Mouse (Mus musculus): ENCODE results near the gene Mrpl3. TPM values are rescaled to one million over a fixed set of nuclear protein-coding genes. Genes with fewer than 3 reads are reported as not detected.

The Mrpl3 gene
- 55.4 and 58.7 TPM in 2 replicates for polyA plus RNA-seq (2015; fragmentation: Nextera tagmentation; extraction: Ambion mirVana)

DNA sequence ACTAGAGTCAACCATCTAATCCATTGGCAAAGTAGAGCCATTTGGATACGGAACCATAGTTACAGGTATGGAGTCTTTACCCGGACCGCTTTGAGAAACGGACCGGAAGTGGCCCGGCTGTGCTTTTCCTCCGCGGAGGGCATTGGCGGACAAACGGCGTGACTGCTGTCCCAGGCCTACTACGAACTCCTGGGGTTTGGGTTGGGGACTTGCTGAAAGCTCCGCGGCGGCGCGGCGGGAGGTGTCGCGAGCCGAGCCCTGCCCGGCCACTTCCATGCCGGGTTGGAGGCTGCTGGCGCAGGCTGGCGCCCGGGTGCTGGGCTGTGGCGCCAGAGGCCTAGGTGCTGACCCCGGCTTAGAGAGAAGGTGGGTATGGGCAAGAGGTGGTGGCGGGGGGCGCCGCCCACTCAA lies at the start of gene Mrpl3:
Gene Mrpl3 (plus strand): TSS at position 93 of the 411 bp plus-strand sequence.
- DNase-seq (ENCODE audit: low spot score) (peak; percentile 80), ATAC-seq (peak; percentile 78)
- TF ChIP-seq EP300 (IDR thresholded peaks at IDR 0.05) (no peak), CTCF (IDR thresholded peaks at IDR 0.05) (no peak)
- Histone ChIP-seq H3K4me3 (ENCODE audit: low read depth, low read length) (peak within 1 kb of the TSS; percentile 100), H3K9me3 (ENCODE audit: low read length) (no peaks in the 10 kb centered on the region), H3K36me3 (ENCODE audit: insufficient read depth, low read length) (peaks cover 21% of the 10 kb centered on the region; the same call in 1 of the 2 replicates), H3K27me3 (replicated peaks; ENCODE audit: insufficient read depth, low read length) (no peaks in the 10 kb centered on the region), H3K4me1 (ENCODE audit: insufficient read depth, low read depth, low read length) (peaks cover 4% of the 10 kb centered on the region; the same call in 1 of the 2 replicates), H3K4me2 (replicated peaks; ENCODE audit: low read depth, low read length) (peak within 1 kb of the TSS; percentile 80), H3K27ac (ENCODE audit: low read length) (peak within 1 kb of the TSS; percentile 89), H3K9ac (replicated peaks; ENCODE audit: low read depth) (peak within 1 kb of the TSS; percentile 99)
- WGBS = under 1% methylated on average over 31 of the region's 31 CpGs

- Histone ChIP-seq H3K4me1 (ENCODE audit: insufficient read depth, low read depth, low read length) (no peaks in the 10 kb centered on the region), H3K4me2 (replicated peaks; ENCODE audit: low read depth, low read length) (no peak overlapping the region), H3K9ac (replicated peaks; ENCODE audit: low read depth) (no peak overlapping the region), H3K36me3 (ENCODE audit: insufficient read depth, low read length) (no peaks in the 10 kb centered on the region), H3K4me3 (ENCODE audit: low read depth, low read length) (no peak overlapping the region), H3K27ac (ENCODE audit: low read length) (no peak overlapping the region), H3K9me3 (ENCODE audit: low read length) (no peaks in the 10 kb centered on the region), H3K27me3 (replicated peaks; ENCODE audit: insufficient read depth, low read length) (no peaks in the 10 kb centered on the region)
- ATAC-seq (no peak), DNase-seq (ENCODE audit: low spot score) (no peak)
- WGBS = 35% methylated on average over 2 of the region's 2 CpGs
- TF ChIP-seq CTCF (IDR thresholded peaks at IDR 0.05) (no peak), EP300 (IDR thresholded peaks at IDR 0.05) (no peak)
These were observed 42.3 kb upstream of the Mrpl3 start for GRCm38 (mm10) chr9:105010721-105011120.

DNA sequence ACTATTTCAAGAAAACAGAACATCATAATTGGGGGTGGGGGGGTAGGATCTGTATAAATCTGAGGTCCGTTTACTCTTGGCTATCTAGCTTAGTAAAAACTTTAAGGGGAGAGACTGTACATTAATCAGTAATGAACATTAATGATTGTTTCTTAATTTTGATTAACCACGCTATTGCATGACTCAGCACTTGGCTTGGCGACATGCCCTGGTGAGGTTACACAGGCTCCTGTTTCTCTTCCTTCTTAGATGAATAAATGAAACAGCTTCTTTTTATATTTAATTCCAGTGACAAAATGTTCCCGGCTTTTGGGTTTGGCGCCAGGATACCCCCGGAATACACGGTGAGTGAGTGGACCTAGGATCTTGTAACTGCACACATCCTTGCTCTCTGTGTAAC lies 34.9 kb upstream of the Mrpl3 start:
- Histone ChIP-seq H3K4me1 (ENCODE audit: insufficient read depth, low read depth, low read length) (no peaks in the 10 kb centered on the region), H3K9ac (replicated peaks; ENCODE audit: low read depth) (no peak overlapping the region), H3K4me3 (ENCODE audit: low read depth, low read length) (no peak overlapping the region), H3K36me3 (ENCODE audit: insufficient read depth, low read length) (no peaks in the 10 kb centered on the region), H3K27ac (ENCODE audit: low read length) (no peak overlapping the region), H3K9me3 (ENCODE audit: low read length) (no peaks in the 10 kb centered on the region), H3K4me2 (replicated peaks; ENCODE audit: low read depth, low read length) (no peak overlapping the region), H3K27me3 (replicated peaks; ENCODE audit: insufficient read depth, low read length) (no peaks in the 10 kb centered on the region)
- DNase-seq (ENCODE audit: low spot score) = no peak
- no peak for ATAC-seq
- TF ChIP-seq EP300 (IDR thresholded peaks at IDR 0.05) (no peak), CTCF (IDR thresholded peaks at IDR 0.05) (no peak)
- 81% methylated on average over 7 of the region's 7 CpGs for WGBS

DNA sequence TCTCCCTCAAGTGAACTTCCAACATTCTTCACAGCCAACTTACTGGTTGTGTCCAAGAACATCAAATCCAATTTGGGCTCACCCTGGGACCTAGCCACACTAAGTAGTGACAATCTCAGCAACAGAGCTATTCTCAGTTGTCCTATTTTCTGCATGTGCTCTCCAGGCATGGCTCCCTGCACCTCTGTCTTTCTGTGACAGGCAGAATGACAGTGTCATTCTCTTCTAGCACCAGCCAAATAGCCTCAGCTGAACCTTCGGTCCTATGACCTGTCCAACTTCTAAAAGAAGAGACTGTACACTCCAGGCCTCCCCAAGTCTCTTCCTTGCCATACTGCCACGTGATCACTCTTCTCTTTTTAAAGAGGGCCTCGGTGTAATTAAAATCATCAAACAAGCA lies 24.7 kb upstream of the Mrpl3 start:
- TF ChIP-seq CTCF (IDR thresholded peaks at IDR 0.05) = no peak
- no peak for TF ChIP-seq EP300 (IDR thresholded peaks at IDR 0.05)
- no peaks in the 10 kb centered on the region for H3K27me3 ChIP-seq (replicated peaks; ENCODE audit: insufficient read depth, low read length)
- ATAC-seq (no peak), DNase-seq (ENCODE audit: low spot score) (no peak)
- H3K9ac ChIP-seq (replicated peaks; ENCODE audit: low read depth) = no peak overlapping the region
- H3K36me3 ChIP-seq (ENCODE audit: insufficient read depth, low read length) = no peaks in the 10 kb centered on the region
- no peak overlapping the region for H3K27ac ChIP-seq (ENCODE audit: low read length)
- no peaks in the 10 kb centered on the region for H3K9me3 ChIP-seq (ENCODE audit: low read length)
- no peaks in the 10 kb centered on the region for H3K4me1 ChIP-seq (ENCODE audit: insufficient read depth, low read depth, low read length)
- H3K4me2 ChIP-seq (replicated peaks; ENCODE audit: low read depth, low read length) = no peak overlapping the region
- WGBS = 65% methylated on average over 3 of the region's 3 CpGs
- H3K4me3 ChIP-seq (ENCODE audit: low read depth, low read length) = no peak overlapping the region

DNA sequence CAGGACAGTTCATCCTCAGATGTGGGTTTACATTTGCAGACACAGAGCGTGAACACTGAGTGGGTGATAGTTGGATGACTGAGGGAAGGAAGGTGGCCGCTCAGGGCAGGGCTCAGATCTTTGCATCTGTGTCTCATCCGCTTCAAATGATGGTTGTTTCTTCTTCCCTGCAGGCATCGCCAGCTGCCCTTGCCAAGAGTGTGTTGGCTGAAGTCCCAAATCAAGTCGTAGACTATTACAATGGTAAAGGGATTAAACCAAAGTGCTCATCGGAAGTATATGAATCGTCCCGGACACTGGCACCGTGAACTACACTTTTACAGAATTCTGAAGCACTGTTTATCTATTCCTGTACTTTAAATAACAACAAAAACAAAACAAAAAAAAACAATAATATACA lies 20.5 kb upstream of the Mrpl3 start:
- no peaks in the 10 kb centered on the region for H3K9me3 ChIP-seq (ENCODE audit: low read length)
- no peaks in the 10 kb centered on the region for H3K4me1 ChIP-seq (ENCODE audit: insufficient read depth, low read depth, low read length)
- no peaks in the 10 kb centered on the region for H3K36me3 ChIP-seq (ENCODE audit: insufficient read depth, low read length)
- no peak overlapping the region for H3K9ac ChIP-seq (replicated peaks; ENCODE audit: low read depth)
- no peak for ATAC-seq
- no peak overlapping the region for H3K4me3 ChIP-seq (ENCODE audit: low read depth, low read length)
- no peaks in the 10 kb centered on the region for H3K27me3 ChIP-seq (replicated peaks; ENCODE audit: insufficient read depth, low read length)
- WGBS = 77% methylated on average over 9 of the region's 9 CpGs
- TF ChIP-seq EP300 (IDR thresholded peaks at IDR 0.05) (no peak), CTCF (IDR thresholded peaks at IDR 0.05) (no peak)
- no peak overlapping the region for H3K4me2 ChIP-seq (replicated peaks; ENCODE audit: low read depth, low read length)
- H3K27ac ChIP-seq (ENCODE audit: low read length) = no peak overlapping the region
- DNase-seq (ENCODE audit: low spot score) = no peak

DNA sequence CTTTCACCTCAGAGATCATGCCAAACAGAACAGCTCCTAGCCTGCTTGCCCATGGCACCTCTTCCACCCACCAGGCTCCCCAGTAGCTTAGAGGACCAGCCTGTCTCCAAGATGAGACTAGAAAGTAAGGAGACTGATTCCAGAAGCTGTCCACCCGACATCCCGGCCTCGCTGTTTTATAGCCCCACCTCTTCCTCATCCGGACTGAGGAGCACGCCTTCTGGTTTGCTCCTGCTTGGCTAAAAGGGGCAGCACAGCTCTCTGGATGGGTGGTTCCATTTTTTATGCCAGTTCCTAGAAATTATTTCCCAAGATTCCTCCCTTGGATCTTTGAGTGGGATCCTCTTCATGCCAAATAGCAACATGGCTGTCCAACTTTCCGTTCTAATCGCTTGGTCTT lies 19.4 kb upstream of the Mrpl3 start:
- Histone ChIP-seq H3K4me2 (replicated peaks; ENCODE audit: low read depth, low read length) (no peak overlapping the region), H3K36me3 (ENCODE audit: insufficient read depth, low read length) (no peaks in the 10 kb centered on the region), H3K27ac (ENCODE audit: low read length) (no peak overlapping the region), H3K4me1 (ENCODE audit: insufficient read depth, low read depth, low read length) (no peaks in the 10 kb centered on the region), H3K9ac (replicated peaks; ENCODE audit: low read depth) (no peak overlapping the region), H3K27me3 (replicated peaks; ENCODE audit: insufficient read depth, low read length) (no peaks in the 10 kb centered on the region), H3K9me3 (ENCODE audit: low read length) (no peaks in the 10 kb centered on the region), H3K4me3 (ENCODE audit: low read depth, low read length) (no peak overlapping the region)
- ATAC-seq (no peak), DNase-seq (ENCODE audit: low spot score) (no peak)
- no peak for TF ChIP-seq EP300 (IDR thresholded peaks at IDR 0.05)
- no peak for TF ChIP-seq CTCF (IDR thresholded peaks at IDR 0.05)
- 73% methylated on average over 7 of the region's 7 CpGs for WGBS

- no peak for TF ChIP-seq CTCF (IDR thresholded peaks at IDR 0.05)
- TF ChIP-seq EP300 (IDR thresholded peaks at IDR 0.05) = no peak
- H3K27ac ChIP-seq (ENCODE audit: low read length) = no peak overlapping the region
- 64% methylated on average over 3 of the region's 3 CpGs for WGBS
- no peak overlapping the region for H3K9ac ChIP-seq (replicated peaks; ENCODE audit: low read depth)
- no peaks in the 10 kb centered on the region for H3K4me1 ChIP-seq (ENCODE audit: insufficient read depth, low read depth, low read length)
- no peaks in the 10 kb centered on the region for H3K27me3 ChIP-seq (replicated peaks; ENCODE audit: insufficient read depth, low read length)
- H3K9me3 ChIP-seq (ENCODE audit: low read length) = no peaks in the 10 kb centered on the region
- ATAC-seq = no peak
- no peak overlapping the region for H3K4me3 ChIP-seq (ENCODE audit: low read depth, low read length)
- H3K4me2 ChIP-seq (replicated peaks; ENCODE audit: low read depth, low read length) = no peak overlapping the region
- no peaks in the 10 kb centered on the region for H3K36me3 ChIP-seq (ENCODE audit: insufficient read depth, low read length)
- DNase-seq (ENCODE audit: low spot score) = no peak
These were observed 15.2 kb upstream of the Mrpl3 start for GRCm38 (mm10) chr9:105037847-105038246.
